ENCODE assay signal across 8 mouse cellular contexts in genomic region chr2:151494035-151494803, GRCm38 (mm10). TPM values are rescaled to one million over a fixed set of nuclear protein-coding genes. Genes with fewer than 3 reads are reported as not detected.
DNase-seq lines count a peak whose midpoint lies in the region; ATAC-seq lines count a peak whose summit lies in the region.

Nsfl1c (plus strand) TSS chr2:151494182.

- no peaks in the 10 kb centered on the region for H3K27me3 ChIP-seq in lung, embryonic 16.5 days (ENCODE audit: control insufficient read depth, insufficient read depth, low read depth, low read length)

- H3K4me1 ChIP-seq in lung, embryonic 16.5 days (replicated peaks; ENCODE audit: control insufficient read depth, insufficient read depth, low read length) = peaks cover 6% of the 10 kb centered on the region

- peaks cover 7% of the 10 kb centered on the region; the same call in 1 of the 2 replicates for H3K36me3 ChIP-seq in lung, embryonic 16.5 days (ENCODE audit: control insufficient read depth, insufficient read depth, low read length)

- WGBS in lung, embryonic 16.5 days = under 1% methylated on average over 73 of the region's 73 CpGs

- peak; percentile 99 for ATAC-seq in hematopoietic stem cell, adult 5-6 weeks (replicated peaks in 1 of 2; ENCODE audit: insufficient read depth in 1 of 2, low FRiP score in 2 of 2, low TSS enrichment in 1 of 2, low read depth in 1 of 2, poor library complexity in 2 of 2, severe bottlenecking in 2 of 2)
- peak; percentile 100 for ATAC-seq in lung, embryonic 16.5 days (ENCODE audit: low read depth)

- H3K4me3 ChIP-seq in lung, embryonic 16.5 days (ENCODE audit: low read length) = peak within 1 kb of the TSS; percentile 96

- DNase-seq in MEL-GATA-1-ER (ENCODE audit: extremely low read depth, low read depth) = peak; percentile 78
- peak; percentile 98 for DNase-seq in cerebellum, adult 8-10 months
- peak; percentile 98 for DNase-seq in forelimb bud, embryonic 11.5 days (ENCODE audit: low read depth, low spot score)
- peak; percentile 89 for DNase-seq in layer of hippocampus, adult 9-10 months (ENCODE audit: low spot score)
- DNase-seq in ovary, postnatal 10 days (ENCODE audit: low spot score) = peak; percentile 96
- peak; percentile 91 to 96 for DNase-seq in thymus, postnatal 10 days (ENCODE audit: low spot score in 2 of 2)

- no peaks in the 10 kb centered on the region for H3K9me3 ChIP-seq in lung, embryonic 16.5 days (ENCODE audit: control insufficient read depth, low read length)

- peak within 1 kb of the TSS; percentile 94 for H3K9ac ChIP-seq in lung, embryonic 16.5 days (ENCODE audit: low read length)

- H3K4me2 ChIP-seq in lung, embryonic 16.5 days (ENCODE audit: low read depth, low read length) = peak within 1 kb of the TSS; percentile 81

- H3K27ac ChIP-seq in lung, embryonic 16.5 days (ENCODE audit: low read length) = peak within 1 kb of the TSS; percentile 43; the same call in 1 of the 2 replicates

RNA-seq across cellular contexts. Expression of gene Nsfl1c, which starts in this region (rescaled TPM):
- 133 and 152 TPM in 2 replicates for total RNA-seq in hematopoietic stem cell, adult 5-6 weeks (2017)
- polyA plus RNA-seq in lung, embryonic 16.5 days (2015; fragmentation: Nextera tagmentation; extraction: Ambion mirVana) = 192 and 200 TPM in 2 replicates

Comparison
In these comparisons a context has a peak if more than half of its experiments do, and no peak if none do; other contexts are left out.
1. Peak in every context shown above with its lines: DNase-seq, ATAC-seq, H3K4me3 ChIP-seq and H3K27ac ChIP-seq.